Mouse (Mus musculus): ENCODE results near the gene Slc25a1.

DNA sequence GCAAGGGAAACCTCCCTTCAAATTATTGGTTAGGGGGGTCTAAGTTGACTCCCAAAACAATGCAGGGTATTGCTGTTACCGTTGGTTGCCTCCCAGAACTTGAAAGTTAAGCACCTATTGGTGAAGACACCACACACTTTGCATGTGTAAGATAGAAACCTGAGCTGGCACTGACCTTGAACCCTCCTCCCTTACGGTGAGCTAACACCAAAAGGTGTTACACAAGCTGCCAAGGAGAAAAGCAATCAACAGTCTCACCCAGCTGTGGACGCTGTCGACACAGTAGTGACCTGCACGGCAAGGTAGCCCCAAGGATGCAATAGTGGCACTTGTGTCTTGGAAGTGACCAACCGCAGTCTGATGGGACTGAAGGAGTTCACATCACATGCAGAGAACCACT, 43.9 kb downstream of the Slc25a1 start:
- TF ChIP-seq POLR2A (IDR thresholded peaks at IDR 0.05; ENCODE audit: borderline replicate concordance, insufficient read depth, low read length) (no peak), CTCF (IDR thresholded peaks at IDR 0.05; ENCODE audit: borderline replicate concordance, insufficient read depth, low read depth, low read length) (no peak)
